Mouse (Mus musculus) right cerebral cortex, postnatal 25 days (tissue): ENCODE results near the gene Ptpn14.
"Not testable (repeated sequence)": the region's sequence is repeated elsewhere in the genome, so short reads cannot be mapped to it uniquely, and the experiment has no call there.

ENCODE experiments used
- DNase-seq: peaks from one replicate; pipeline ENCODE4 v3.0.0; 2022

Gene Ptpn14

DNA sequence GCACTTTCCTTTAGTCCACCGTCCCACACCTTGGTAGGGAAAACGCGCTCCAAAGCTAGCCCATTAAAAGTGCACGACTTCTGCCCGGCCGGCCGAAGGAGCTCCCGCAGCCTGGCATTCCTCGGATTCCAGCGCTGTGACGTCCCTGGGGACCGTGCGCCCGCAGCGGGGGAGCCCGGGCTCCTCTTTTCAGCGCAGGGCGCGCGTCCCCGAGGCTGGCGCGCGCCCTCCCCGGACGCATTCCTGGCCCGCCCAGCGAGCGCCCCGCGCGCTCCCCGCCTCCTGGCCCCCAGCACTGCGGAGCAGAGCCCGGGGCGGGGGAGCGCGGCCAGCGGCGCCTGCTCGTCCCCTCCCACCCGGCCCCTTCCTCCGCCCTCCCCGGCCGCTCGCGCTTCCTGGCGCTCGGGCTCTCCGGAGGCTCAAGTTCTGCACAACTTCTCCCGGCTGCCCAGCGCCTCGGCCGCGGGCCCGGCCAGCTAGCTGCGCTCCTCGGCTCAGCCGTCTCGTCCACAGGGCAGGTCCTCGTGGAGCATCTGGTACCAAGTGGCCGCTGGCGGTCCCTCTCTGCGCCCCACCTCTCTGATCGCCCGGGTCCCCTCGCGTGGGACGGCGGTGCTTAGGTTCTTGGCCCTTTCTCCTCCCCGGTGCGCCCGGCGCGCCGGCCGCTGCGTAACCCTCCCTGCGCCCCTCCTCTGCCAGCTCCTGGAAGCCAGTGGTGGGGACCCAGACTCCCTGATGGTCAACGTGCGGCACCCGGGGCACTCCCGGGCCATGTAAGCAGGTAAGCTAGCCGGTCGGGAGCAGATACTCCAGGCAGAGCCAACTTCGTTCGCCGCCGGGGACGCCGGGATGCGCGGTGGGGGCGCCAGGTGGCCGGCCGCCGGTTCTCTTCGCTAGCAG is at the start of gene Ptpn14:
Ptpn14 (plus strand) TSS at position 385 of the 900 bp plus-strand sequence.
- DNase-seq: peak; percentile 41

DNA sequence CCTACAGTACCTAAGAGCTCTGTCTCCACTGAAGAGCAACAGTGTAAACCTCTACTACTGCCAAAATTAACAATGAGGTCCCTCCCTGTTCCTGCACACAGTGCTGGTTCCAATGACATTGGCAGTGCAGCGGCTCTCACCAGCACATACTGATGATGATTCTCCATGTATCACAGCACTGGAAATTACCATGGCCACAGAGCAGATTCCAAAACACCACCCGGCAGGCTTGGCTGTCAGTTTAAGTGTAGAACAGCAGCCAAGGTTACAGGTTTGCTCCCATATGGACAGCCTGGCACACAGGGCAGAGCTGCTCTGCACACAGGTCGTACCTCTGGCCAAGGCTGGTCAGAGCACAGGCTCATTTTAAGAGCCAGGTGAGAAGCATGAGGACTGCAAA is 48.5 kb upstream of the Ptpn14 start:
- no peak for DNase-seq

DNA sequence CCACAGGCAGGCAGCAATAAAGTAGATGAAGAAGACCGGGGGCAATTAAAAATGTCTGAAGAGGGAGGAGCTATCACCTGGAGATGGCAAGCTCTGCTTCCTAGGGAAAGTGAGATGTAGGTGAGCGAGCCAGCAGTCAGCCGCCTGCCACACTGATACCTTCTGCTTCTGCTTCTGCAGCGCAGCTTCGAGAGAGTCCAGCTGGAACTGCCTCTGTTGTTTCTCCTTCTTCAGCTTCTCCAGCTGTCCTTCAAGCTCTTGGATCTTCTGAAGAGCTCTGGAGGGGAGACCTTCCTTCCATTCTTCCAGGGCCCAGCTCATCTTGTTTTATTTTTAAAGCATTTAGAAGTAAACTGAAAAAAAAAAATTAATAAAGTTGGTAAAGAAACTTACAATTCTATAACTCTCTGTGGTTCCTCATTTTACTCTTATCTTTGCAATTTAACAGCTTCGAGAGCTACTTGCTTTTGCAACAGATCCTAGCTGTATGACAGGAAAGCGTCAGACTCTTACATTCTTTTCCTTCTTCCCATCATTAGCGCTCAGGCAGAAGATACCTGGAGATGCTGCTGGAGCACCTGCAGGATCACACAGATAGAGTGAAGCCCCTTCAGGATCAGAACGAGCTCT is 43.2 kb upstream of the Ptpn14 start:
- no peak for DNase-seq

DNA sequence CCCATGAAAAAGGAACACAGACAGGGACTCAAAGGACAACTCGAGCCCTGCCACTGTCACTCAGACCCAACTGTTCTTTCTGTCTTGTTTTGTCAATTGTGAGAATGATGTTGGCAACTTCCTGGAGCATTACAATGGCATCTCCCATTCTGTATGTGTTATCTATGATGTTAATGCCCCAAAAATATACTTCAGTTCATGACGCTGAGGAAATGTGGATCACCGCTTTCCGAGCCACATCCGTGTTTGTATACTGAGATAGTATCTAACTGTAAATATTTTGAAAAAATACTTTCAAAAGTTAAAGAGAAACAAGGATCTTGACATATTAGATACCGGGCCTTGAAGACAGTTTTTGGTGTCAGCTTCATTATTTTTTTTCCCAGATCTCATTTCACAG is 42.0 kb upstream of the Ptpn14 start:
- no peak for DNase-seq

DNA sequence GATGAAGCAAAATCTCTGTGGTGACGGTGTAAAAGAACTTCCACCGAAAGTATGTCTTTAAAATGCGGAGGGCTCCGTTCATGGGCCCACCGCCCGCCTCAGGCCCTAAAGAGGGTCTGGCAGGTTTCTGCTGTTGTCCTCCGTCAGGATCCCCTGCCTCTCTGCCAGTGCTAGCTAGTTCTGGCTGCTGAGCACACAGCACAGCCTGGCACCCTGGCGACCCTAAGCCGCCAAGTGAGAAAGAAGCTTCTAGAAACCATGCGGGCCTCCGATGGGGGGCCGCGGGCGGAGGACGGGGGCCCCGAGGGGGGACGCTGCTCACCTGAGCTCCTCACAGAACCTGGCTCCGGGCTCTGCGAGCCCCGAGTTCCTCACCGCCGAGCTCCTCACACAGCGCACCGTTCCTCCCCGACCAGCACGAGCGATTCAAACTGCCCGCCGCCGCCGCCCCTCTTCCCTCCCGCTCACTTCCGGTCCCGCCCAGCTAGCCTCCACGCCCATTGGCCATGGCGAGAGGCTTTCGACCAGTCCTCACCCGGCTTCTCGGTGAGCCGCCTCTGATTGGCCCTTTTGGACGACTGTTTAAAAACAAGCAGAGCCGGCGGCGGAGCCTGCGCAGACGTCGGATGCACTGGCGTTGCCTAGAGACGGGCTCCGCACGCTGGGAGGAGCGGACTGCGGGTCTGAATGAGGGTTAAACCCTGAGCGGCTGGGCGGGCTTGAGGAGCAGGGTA is 40.2 kb upstream of the Ptpn14 start, which contains the start of gene Cenpf:
Cenpf (minus strand) TSS at position 433 of the 734 bp plus-strand sequence.
- peak; percentile 97 for DNase-seq

DNA sequence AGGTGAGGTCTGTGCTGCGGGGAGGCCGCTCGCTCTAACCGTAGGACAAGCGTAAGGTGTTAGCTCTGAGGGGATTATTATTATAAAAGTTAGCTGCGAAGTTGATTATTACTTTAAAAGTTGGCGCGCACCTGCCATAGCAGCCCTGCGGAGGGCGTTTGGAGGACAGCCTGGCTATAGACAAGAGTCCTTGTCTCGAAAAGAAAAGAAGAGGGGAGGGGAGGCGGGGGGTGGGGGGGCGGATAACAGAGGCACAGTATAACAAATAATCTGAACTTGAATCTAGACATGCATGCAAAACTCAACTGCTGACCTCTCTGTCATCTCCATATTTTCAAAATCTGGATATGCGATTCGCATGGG is 39.7 kb upstream of the Ptpn14 start:
- no peak for DNase-seq

DNA sequence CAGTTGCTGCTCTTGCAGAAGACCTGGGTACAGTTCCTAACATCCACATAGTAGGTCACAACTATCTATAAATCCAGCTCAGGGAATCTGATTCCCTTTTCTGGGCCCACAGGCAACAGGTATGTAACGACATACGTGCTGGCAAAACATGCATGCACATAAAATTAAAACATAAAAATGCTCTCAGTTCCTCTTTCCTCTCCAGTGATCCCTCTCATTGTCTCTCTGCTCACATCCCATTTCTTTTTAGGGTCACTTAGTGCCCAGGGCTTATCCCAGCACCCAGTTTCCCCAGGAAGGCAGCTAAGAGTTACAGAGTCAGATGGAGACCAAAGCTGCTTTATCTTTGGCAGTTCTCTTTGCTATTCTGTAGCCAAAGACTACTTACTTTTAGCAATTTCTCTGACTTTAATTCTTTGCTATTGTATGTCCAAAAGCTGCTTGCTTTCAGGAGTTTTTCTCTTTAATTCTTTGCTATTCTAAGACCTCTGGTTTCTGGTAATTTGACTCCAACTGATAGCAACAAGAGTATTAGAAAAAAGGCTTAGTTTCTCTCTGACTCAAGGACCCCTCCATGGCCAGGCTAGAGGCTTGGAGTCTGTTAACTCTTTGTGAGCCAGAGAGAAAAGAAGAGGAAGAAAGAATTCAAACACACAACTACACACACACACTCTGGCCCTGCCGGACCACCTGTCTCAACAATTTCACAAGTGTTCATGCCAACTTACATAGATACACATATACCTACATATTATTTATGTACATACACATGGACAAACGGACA is 38.8 kb upstream of the Ptpn14 start:
- DNase-seq: no peak

DNA sequence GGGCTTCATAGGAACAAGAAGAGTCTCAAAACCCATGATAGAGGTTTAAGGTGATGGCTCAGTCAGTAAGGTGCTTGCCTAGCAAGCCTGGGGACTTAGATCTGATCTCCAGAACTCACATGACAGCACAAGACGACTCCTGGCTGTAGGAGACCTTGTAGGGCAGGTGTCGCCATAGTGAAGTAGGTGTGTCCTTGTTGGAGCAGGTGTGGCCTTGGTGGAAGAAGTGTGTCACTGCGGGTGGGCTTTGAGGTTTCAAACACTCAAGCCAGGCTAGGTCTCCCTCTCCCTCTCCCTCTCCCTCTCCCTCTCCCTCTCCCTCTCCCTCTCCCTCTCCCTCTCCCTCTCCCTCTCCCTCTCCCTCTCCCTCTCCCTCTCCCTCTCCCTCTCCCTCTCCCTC is 35.6 kb upstream of the Ptpn14 start:
- not testable (repeated sequence) for DNase-seq

DNA sequence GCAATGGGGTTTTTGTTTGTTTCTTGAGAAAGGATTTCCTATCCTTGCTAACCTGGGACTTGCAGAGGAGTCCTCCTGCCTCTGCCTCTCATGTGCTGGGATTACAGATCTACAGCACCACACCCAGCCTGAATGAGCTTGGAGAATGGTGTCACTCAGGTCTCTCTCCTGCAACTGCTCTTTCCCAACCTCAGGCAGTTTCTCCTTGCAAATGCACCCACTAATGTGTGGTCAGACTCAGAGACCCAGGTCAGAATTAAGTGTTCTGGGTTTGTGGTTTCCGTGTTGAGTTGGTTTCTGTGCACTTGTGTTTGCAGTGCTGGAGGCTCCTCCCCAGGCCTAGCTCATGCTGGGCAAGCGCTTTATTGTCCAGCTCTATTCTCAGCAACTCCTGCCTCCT is 33.7 kb upstream of the Ptpn14 start:
- DNase-seq: no peak

DNA sequence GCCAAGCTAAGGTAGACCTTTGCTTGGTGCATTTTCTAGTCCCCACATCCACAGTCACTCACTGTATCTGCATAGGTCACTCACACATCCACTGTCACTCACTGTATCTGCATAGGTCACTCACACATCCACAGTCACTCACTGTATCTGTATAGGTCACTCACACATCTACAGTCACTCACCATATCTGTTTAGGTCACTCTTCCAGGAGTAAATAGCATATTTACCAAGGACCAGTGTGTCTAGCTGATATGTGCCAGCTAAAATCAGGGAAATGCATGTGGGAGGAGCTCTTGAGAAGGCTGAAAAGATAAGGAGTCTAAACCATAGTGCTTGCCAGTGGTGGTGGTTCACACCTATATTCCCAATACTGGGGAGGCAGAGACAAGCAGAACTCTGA is 32.7 kb upstream of the Ptpn14 start:
- no peak for DNase-seq

DNA sequence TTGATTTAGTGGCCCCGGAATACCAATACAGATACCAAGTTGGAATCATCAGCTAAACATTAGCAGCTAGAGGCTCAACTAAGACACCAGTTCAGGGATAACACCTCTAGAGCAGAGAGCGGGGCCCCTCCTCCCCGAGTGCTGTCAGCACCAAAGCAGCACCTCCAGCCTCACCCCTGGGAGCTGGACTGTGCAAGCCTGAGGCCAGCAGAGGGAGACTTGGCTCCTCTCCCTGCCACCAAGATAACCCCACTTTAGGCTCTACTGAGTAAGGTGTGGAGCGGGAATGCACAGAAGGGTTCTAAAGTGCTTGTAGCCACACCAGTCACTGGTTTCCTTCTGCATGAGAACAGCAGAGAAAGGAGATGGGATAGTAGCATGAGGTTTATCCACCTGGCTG is 29.7 kb upstream of the Ptpn14 start:
- DNase-seq: no peak

DNA sequence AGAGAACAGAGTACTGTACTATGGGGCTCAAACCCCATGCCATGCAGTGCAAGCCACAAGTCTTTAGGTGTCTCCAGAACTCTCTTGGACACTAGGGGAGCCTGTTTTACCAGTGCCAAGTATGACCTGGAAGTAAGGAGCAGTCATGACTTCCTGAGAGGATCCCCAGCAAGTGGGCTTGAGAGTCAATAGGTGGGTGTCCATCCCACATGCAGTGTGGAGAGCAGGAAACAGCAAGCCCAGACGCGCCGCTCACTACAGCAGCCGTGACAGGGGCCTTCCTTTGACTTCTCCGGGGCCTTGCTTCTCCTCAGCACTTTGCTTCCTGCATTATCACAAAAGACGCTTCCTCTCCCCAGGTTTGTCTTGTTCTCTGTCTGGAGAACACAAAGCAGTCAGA is 27.9 kb upstream of the Ptpn14 start:
- no peak for DNase-seq

DNA sequence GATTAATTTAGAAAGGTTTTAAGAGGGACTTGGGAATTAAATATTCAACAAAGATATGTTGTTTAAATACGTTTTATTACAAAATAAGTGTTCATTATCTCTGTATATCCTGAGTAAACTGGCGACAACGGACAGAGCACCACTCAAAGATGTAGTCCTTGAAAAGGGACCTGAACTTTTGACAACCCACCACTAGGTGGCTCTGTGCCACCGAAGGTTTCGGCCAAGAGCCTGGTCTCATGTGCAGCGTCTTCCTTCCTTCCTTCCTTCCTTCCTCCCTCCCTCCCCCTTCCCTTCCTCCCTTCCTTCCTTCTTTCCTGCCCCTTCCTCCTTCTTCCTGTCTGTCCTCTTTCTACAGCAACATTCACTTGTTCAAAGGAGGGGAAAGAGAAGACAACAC is 27.1 kb upstream of the Ptpn14 start:
- DNase-seq: peak; percentile 65

DNA sequence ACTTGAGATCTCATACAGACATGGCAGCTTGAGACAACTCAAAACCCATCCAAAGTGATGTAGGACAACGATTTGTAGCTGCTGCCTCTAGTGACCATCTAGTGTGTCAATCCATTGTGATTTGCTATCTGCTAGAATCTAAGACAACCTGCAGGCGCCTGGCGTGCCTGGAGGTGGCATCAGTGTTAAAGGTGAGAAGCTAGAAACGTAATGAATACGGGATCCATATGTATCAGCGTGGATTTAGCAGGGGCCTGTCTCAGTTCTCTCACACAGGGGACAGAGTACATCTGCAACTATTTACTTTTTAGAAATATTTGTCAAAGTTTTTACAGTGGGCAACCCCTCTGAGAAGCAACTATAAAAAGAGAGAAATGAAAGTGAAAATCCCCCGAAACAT is 24.9 kb upstream of the Ptpn14 start:
- DNase-seq: no peak

DNA sequence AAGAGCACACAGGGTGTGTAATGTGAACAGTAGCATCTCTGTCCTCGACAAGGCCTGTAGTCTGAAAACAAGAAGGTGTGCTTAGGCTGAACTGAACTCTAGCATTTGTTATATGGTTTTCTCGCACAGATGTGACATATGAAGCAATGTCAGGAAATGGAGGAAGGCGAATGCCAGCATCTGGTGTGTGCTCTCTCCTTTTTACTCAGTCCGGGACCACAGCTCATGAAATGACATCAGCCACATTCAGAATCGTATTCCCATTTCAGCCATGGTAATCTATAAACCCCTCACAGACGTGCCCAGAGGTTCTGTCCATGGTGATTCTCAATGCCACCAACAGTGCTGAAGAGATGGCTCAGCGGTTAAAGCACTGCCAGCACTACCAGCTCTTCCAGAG is 24.5 kb upstream of the Ptpn14 start:
- DNase-seq: no peak

DNA sequence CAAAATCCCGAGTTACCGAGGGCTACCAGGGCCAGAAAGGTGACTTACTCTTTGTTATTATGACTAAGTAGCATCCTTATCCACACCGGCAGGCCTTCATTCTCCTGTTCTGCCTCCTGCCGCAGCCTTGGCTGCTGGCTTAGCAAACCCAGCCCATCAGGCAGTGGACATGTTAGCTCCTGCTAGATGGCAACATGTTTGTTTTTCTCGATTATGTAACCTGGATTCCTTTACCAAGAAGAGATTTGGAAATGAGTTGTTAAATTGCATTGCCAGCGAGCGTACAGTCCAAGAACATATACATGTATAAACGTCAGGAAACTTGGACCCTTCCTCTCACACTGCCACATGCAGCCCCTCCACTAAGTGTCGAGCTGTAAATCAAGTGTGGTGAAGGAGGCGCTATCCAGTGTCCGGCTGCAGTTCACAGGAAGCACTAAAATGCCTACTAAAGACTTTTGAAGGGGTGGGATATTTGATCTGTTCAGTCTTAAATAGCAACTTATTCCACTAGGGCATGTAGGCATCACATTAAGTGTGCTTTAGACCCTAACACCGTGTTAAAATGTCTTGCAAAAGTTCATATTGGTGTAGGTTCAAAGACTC is 21.9 kb upstream of the Ptpn14 start:
- no peak for DNase-seq

DNA sequence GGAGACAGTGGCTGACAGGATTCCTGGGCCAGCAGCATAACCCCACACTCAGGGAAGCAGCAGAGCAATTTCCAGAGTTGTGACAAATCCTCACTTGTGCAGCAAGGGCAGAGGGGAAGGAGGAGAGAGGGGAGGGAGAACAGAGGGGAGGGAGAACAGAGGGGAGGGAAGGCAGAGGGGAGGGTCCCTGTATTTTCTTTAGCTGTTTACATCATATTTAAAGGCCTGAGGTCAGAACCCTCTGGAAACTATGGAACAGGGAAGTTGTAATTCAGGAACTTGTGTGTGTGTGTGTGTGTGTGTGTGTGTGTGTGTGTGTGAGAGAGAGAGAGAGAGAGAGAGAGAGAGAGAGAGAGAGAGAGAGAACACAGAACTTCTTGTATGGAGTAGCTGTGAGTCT is 21.1 kb upstream of the Ptpn14 start:
- no peak for DNase-seq

DNA sequence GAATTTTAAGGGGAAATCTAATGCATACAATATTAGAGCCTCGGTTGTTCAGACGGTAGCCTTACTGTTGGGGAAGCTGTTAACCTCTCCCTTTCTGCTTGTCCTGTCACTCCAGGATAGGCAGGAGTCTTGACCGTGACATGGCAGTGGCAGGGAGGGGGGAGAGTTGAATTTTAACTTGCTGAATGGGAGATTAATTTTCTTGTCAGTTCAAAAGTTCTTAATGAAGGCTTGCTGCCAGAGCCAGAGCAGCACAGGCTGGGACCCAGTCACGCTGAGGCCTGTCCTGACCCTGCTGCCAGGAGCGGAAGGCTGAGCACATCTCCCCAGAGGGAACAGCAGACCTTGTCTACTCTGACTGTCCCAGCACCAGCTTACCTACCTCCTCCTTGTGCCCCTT is 20.6 kb upstream of the Ptpn14 start:
- DNase-seq: no peak

DNA sequence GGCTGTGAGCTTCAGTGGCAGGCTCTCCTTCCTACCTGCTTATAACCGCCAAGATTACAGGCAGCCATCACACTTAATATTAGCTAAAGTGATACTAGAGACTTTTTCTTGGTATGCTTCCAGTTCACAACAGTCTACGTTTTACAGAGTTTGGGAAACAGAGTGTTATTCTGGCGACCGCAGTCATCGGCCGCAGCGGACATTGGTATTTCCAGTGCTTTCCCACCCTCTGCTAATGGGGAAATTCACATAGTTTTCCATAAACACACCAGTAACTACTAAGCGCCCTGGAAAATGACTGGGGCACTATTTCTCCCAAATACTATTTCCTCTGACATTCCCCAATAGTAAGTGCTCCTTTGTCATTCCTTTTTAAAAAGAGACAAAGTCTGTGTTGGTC is 19.1 kb upstream of the Ptpn14 start:
- no peak for DNase-seq

DNA sequence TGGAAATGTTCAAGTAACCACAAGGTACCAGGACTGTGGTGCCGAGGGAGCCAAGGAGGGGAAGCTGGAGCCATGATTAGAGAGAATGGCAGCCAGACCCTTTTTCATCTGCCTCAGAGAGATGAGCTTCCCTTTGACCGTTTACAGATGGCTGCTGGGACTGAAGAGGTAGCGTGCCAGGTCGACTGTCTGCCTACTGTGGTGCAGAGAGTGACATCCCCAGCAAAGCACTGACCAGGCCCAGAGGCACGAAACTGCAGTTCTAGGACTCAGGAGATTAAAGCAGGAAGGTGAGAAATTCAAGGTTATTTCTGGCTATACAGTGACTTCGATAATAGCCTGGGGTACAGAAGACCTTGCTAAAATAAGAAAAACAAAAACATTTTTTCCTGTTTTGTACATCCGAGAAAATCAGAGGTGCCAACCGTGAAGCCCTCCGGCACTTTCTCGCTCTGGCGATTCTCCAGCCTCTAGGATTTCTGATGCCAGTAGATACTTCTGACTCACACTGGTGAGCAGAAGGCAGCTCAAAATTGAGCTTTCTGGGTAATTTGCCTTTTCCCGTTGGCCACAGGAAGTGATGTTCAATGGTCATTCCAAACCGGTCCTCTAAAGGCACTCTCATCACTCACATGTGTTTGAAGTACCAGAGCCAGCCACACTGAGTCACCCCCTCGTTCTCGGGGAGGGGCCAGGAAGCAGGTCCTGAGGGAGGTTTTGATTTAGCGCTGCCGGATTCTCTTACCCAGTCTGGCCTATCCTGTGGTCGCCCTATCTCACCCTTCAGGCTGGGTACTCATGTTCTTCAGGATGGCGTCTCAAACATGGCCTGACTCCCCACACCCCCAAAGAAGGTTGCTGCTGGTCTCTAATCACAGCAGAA is 11.9 kb upstream of the Ptpn14 start:
- no peak for DNase-seq

DNA sequence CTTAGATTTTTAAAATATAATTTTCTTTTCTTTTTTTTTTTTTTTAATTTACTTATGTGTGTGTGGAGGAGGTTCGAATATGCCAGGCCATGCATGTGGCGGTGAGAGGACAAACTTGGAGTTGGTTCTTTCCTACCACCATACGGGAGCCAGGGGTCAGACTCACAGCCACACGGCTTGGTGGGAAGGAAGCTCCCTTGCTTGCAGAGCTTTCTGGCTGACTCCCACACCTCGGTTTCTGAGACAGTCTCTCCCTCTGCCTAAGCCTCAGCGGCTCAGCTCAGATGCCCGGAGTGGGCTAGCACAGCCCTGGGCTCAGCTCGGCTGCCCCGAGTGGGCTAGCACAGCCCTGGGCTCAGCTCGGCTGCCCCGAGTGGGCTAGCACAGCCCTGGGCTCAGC is 10.5 kb upstream of the Ptpn14 start:
- no peak for DNase-seq

DNA sequence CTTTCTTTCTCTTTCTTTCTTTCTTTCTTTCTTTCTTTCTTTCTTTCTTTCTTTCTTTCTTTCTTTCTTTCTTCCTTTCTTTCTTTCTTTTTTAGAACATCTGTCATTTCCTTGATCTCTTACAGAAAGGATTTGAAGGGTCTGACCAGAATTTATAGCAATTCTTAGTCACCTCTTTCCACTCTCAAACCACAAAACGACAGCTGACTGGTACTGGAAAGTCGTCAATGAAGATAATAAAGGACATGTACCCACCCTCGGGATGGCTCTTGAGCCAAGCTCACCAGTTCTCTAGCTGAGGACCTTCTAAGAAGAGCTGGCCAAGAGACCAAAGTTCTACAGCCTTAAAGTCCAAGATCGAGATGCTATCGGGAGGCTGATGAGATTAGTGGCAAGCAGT is 9.5 kb upstream of the Ptpn14 start:
- DNase-seq: no peak
